Mouse (Mus musculus): ENCODE data around the gene Copg1.

GRCm38 (mm10) chr6:87842254-87842653 lies 45.4 kb upstream of the Copg1 start:
- no peak for TF ChIP-seq CTCF (IDR thresholded peaks at IDR 0.05; ENCODE audit: extremely low read depth, insufficient read length, insufficient replicate concordance, low read depth, low read length)
- no peak for TF ChIP-seq POLR2A (IDR thresholded peaks at IDR 0.05; ENCODE audit: low read depth, low read length)

Measured in small intestine, adult 2 months (tissue).